Mouse (Mus musculus): ENCODE results near the gene Fez2.

DNA sequence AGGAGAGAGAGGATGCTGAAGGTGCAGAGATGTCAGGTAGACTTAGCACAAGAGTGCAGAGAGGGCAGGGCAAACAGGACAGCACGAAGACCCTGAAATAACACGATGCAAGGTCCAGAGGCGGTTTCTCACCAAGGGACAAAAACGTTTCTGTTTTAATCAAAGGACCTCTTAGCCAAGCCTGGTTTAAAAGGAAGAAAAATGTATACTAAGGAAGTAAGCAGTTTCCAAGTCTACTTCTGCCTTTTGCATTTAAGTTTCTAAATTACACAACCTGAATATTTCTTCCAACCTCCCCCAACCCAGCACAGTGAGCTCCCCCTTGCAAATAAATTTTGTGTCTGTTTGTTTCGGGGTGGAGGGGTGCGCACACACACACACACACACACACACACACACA lies 44.8 kb downstream of the Fez2 start:
- TF ChIP-seq POLR2A (IDR thresholded peaks at IDR 0.05; ENCODE audit: low read depth, low read length) (no peak), CTCF (conservative IDR thresholded peaks at IDR 0.05; ENCODE audit: insufficient read depth, insufficient read length, low read depth, low read length) (no peak)
